Mouse (Mus musculus) lung, postnatal 14 days (tissue): ENCODE data around the gene Hsd3b6.
"Not testable (repeated sequence)": the region's sequence is repeated elsewhere in the genome, so short reads cannot be mapped to it uniquely, and the experiment has no call there.

Source experiments
- DNase-seq: peaks from one replicate; pipeline ENCODE4 v3.0.0; 2021

Gene Hsd3b6

GRCm38 (mm10) chr3:98814101-98814670, at the start of gene Hsd3b6:
Hsd3b6 (minus strand) TSS chr3:98814443.
- DNase-seq = no peak

GRCm38 (mm10) chr3:98862800-98863199, 48.6 kb upstream of the Hsd3b6 start:
- DNase-seq = no peak

GRCm38 (mm10) chr3:98859576-98859975, 45.3 kb upstream of the Hsd3b6 start, which contains the start of gene Hsd3b1:
Hsd3b1 (minus strand) TSS chr3:98859794.
- no peak for DNase-seq

- no peak for DNase-seq
These were observed 43.8 kb upstream of the Hsd3b6 start for GRCm38 (mm10) chr3:98858051-98858450.

- DNase-seq = no peak
These were observed 42.6 kb upstream of the Hsd3b6 start for GRCm38 (mm10) chr3:98856892-98857291.

- DNase-seq = no peak
These were observed 40.9 kb upstream of the Hsd3b6 start for GRCm38 (mm10) chr3:98855160-98855559.

- DNase-seq = no peak
These were observed 39.4 kb upstream of the Hsd3b6 start for GRCm38 (mm10) chr3:98853685-98854084.

GRCm38 (mm10) chr3:98853051-98853450, 38.8 kb upstream of the Hsd3b6 start:
- no peak for DNase-seq

- no peak for DNase-seq
These were observed 38.4 kb upstream of the Hsd3b6 start for GRCm38 (mm10) chr3:98852631-98853030.

- no peak for DNase-seq
These were observed 37.6 kb upstream of the Hsd3b6 start for GRCm38 (mm10) chr3:98851853-98852252.

- no peak for DNase-seq
These were observed 36.0 kb upstream of the Hsd3b6 start for GRCm38 (mm10) chr3:98850262-98850661.

- no peak for DNase-seq
These were observed 34.7 kb upstream of the Hsd3b6 start for GRCm38 (mm10) chr3:98848898-98849297.

GRCm38 (mm10) chr3:98812653-98813052, 1.6 kb downstream of the Hsd3b6 start:
- not testable (repeated sequence) for DNase-seq

GRCm38 (mm10) chr3:98805032-98805431, 9.2 kb downstream of the Hsd3b6 start:
- DNase-seq = not testable (repeated sequence)

GRCm38 (mm10) chr3:98786551-98786950, 27.7 kb downstream of the Hsd3b6 start:
- DNase-seq = no peak

GRCm38 (mm10) chr3:98782181-98782868, 31.9 kb downstream of the Hsd3b6 start:
- no peak for DNase-seq

- no peak for DNase-seq
These were observed 33.3 kb downstream of the Hsd3b6 start for GRCm38 (mm10) chr3:98780921-98781320.

GRCm38 (mm10) chr3:98764155-98764554, 50.1 kb downstream of the Hsd3b6 start:
- DNase-seq = no peak

GRCm38 (mm10) chr3:98756836-98757235, 57.4 kb downstream of the Hsd3b6 start:
- no peak for DNase-seq
